Mouse (Mus musculus) kidney, postnatal 4 days (tissue): ENCODE results near the gene Aspm.

Source experiments
- DNase-seq, 2 experiments: peaks; one replicate each; pipeline ENCODE4 v3.0.0; 2021; ENCODE audit warnings: mixed read lengths in 2 of 2

Aspm gene

GRCm38 (mm10) chr1:139514556-139514955 is 60.0 kb downstream of the Aspm start:
- DNase-seq: no peak
